14 mouse cellular contexts compared by ENCODE assay signal in the genomic region with DNA sequence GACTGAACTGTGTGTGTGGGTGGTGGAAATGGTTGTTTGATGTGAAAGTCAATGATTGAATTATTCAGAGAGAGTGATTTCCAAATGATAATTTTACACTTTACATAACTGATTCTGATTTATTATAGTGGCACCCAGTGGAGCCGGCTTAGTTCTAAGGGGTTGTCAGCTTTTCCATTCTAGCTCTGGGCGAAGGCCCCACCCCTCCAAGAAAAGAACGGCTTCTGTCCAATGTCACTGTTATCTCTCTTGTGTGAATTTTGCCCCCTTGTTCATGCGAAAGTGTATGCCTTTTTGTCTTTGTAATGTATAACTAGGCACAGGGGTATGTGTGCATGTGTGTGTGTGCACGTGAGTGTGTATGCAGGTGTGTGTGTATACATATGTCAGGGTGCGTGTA.
"Had no signal": no experiment of that assay in that cellular context is flagged by ENCODE, and none has a peak within 500 bp of the region (broad histone marks: within the 10 kb centered on the region; RNA-seq: fewer than 3 reads in every experiment).

No protein-coding gene starts in this region.

- H3K9ac ChIP-seq: liver, embryonic 14.5 days; lung, embryonic 14.5 days; midbrain, embryonic 13.5 days; neural tube, embryonic 12.5 days; stomach, embryonic 15.5 days had no signal

- ATAC-seq: midbrain, embryonic 13.5 days; midbrain, embryonic 16.5 days had no signal

- H3K27me3 ChIP-seq: midbrain, embryonic 13.5 days; neural tube, embryonic 12.5 days; stomach, embryonic 15.5 days had no signal

- H3K27ac ChIP-seq: liver, embryonic 14.5 days; midbrain, embryonic 10.5 days; midbrain, embryonic 13.5 days; neural tube, embryonic 12.5 days; stomach, embryonic 15.5 days; stomach, postnatal 0 days had no signal

- H3K4me3 ChIP-seq: midbrain, embryonic 10.5 days; midbrain, embryonic 13.5 days; myocyte; neural tube, embryonic 12.5 days; stomach, embryonic 15.5 days had no signal

- H3K4me1 ChIP-seq: neural tube, embryonic 12.5 days; stomach, embryonic 15.5 days had no signal

- DNase-seq: lung, adult 18-20 months; lung, embryonic 14.5 days; lung, postnatal 10 days; lung, postnatal 4 days; right cerebral cortex, postnatal 14 days; thymus, adult 2 months had no signal

- H3K36me3 ChIP-seq: midbrain, embryonic 10.5 days; midbrain, embryonic 13.5 days; neural tube, embryonic 12.5 days; stomach, embryonic 15.5 days had no signal

- H3K4me2 ChIP-seq: lung, embryonic 14.5 days; midbrain, embryonic 13.5 days; neural tube, embryonic 12.5 days; stomach, embryonic 15.5 days had no signal

- H3K9me3 ChIP-seq: midbrain, embryonic 10.5 days; midbrain, embryonic 13.5 days; neural tube, embryonic 12.5 days; stomach, embryonic 15.5 days had no signal
